Mouse (Mus musculus) limb, embryonic 11.5 days (tissue): ENCODE measurements around the gene Tmem139. TPM values are rescaled to one million over a fixed set of nuclear protein-coding genes. Genes with fewer than 3 reads are reported as not detected.

Experiments used
- ATAC-seq: fragments of 200-750 bp; cut with Nextera tagmentation; 2 replicates; pipeline ENCODE4 v1.8.0; 2017; ENCODE audit warnings: low read depth; ENCODE audit not compliant: insufficient number of reproducible peaks, low FRiP score, low TSS enrichment
- DNase-seq: peaks from one replicate; pipeline ENCODE4 v3.0.0-alpha.2; 2015; ENCODE audit warnings: low spot score
- H3K27ac ChIP-seq: fragments of 300-500 bp; sonication (generic); replicated peaks from 2 replicates; pipeline ENCODE4 v1.5.1; 2014; ENCODE audit warnings: low read depth, mild to moderate bottlenecking, low read length
- H3K27me3 ChIP-seq: fragments of 300-500 bp; sonication (generic); 2 replicates; pipeline ENCODE4 v1.6.1; 2014; ENCODE audit warnings: mild to moderate bottlenecking, low read length, mixed read lengths; ENCODE audit not compliant: control insufficient read depth, insufficient read depth
- H3K36me3 ChIP-seq: fragments of 300-500 bp; sonication (generic); 2 replicates; pipeline ENCODE4 v1.6.1; 2014; ENCODE audit warnings: mild to moderate bottlenecking, low read length, moderate library complexity, mixed read lengths; ENCODE audit not compliant: control insufficient read depth, insufficient read depth
- H3K4me1 ChIP-seq: fragments of 300-500 bp; sonication (generic); 2 replicates; pipeline ENCODE4 v1.6.1; 2014; ENCODE audit warnings: low read length, mixed read lengths; ENCODE audit not compliant: control insufficient read depth, insufficient read depth
- H3K4me2 ChIP-seq: fragments of 300-500 bp; sonication (generic); 2 replicates; pipeline ENCODE4 v1.6.1; 2014; ENCODE audit warnings: low read depth, mild to moderate bottlenecking, moderate library complexity; ENCODE audit not compliant: severe bottlenecking
- H3K4me3 ChIP-seq: fragments of 300-500 bp; sonication (generic); 2 replicates; pipeline ENCODE4 v1.5.1; 2014; ENCODE audit warnings: low read depth, low read length
- H3K9ac ChIP-seq: fragments of 300-500 bp; sonication (generic); 2 replicates; pipeline ENCODE4 v1.6.1; 2014; ENCODE audit warnings: mild to moderate bottlenecking, low read length
- H3K9me3 ChIP-seq: fragments of 300-500 bp; sonication (generic); 2 replicates; pipeline ENCODE4 v1.6.1; 2016; ENCODE audit warnings: low read length; ENCODE audit not compliant: control insufficient read depth
- WGBS: fragments of 180-500 bp; shearing (Covaris S2); extraction: QIAGEN DNeasy Blood & Tissue Kit; methylation state at CpG from one replicate; pipeline ENCODE4 v1.1.7; 2014; 5-methylcytosine and 5-hydroxymethylcytosine counted together
- polyA plus RNA-seq: library from polyadenylated mRNA; unstranded; fragments of >200 nt; fragmentation: Nextera tagmentation; extraction: Ambion mirVana; gene quantifications from 2 replicates; pipeline ENCODE4 v1.2.1, GENCODE M21; 2014

Gene Tmem139
- polyA plus RNA-seq, 1 experiment from 2014 or later: 1.5 TPM

GRCm38 (mm10) chr6:42264626-42265312, 3.0 kb downstream of the Tmem139 start, which contains the start of gene Casp2:
Gene Casp2 (plus strand): TSS chr6:42264985.
- peak; percentile 97 for DNase-seq
- ATAC-seq: peak; percentile 99
- Histone ChIP-seq H3K27ac (peak within 1 kb of the TSS; percentile 68), H3K27me3 (no peaks in the 10 kb centered on the region), H3K36me3 (peaks cover 12% of the 10 kb centered on the region; the same call in 1 of the 2 replicates), H3K4me1 (no peaks in the 10 kb centered on the region), H3K9me3 (no peaks in the 10 kb centered on the region), H3K4me3 (peak within 1 kb of the TSS; percentile 56), H3K4me2 (peak within 1 kb of the TSS; percentile 61), H3K9ac (peak within 1 kb of the TSS; percentile 91)
- under 1% methylated on average over 43 of the region's 51 CpGs for WGBS

- H3K9ac ChIP-seq: peak overlapping the region; percentile 91
- no peaks in the 10 kb centered on the region for H3K9me3 ChIP-seq
- H3K27me3 ChIP-seq: no peaks in the 10 kb centered on the region
- DNase-seq (peak; percentile 49), ATAC-seq (no peak)
- peak overlapping the region; percentile 68 for H3K27ac ChIP-seq
- H3K4me3 ChIP-seq: peak overlapping the region; percentile 56
- under 1% methylated on average over 21 of the region's 21 CpGs for WGBS
- peak overlapping the region; percentile 61 for H3K4me2 ChIP-seq
- H3K36me3 ChIP-seq: peaks cover 12% of the 10 kb centered on the region; the same call in 1 of the 2 replicates
- H3K4me1 ChIP-seq: no peaks in the 10 kb centered on the region
Measured at GRCm38 (mm10) chr6:42265391-42266330, 3.9 kb downstream of the Tmem139 start.

- Histone ChIP-seq H3K27me3 (no peaks in the 10 kb centered on the region), H3K9me3 (no peaks in the 10 kb centered on the region), H3K4me1 (no peaks in the 10 kb centered on the region), H3K27ac (no peak overlapping the region), H3K36me3 (peaks cover 22% of the 10 kb centered on the region; the same call in 1 of the 2 replicates), H3K4me2 (no peak overlapping the region), H3K9ac (no peak overlapping the region), H3K4me3 (no peak overlapping the region)
- DNase-seq: no peak
- no peak for ATAC-seq
Measured at GRCm38 (mm10) chr6:42270817-42271216, 9.0 kb downstream of the Tmem139 start.

GRCm38 (mm10) chr6:42276151-42276550, 14.4 kb downstream of the Tmem139 start:
- no peak overlapping the region for H3K9ac ChIP-seq
- WGBS: 78% methylated on average over 2 of the region's 2 CpGs
- no peak for DNase-seq
- H3K4me1 ChIP-seq: no peaks in the 10 kb centered on the region
- no peak overlapping the region for H3K4me3 ChIP-seq
- H3K36me3 ChIP-seq: peaks cover 28% of the 10 kb centered on the region; the same call in 1 of the 2 replicates
- H3K9me3 ChIP-seq: no peaks in the 10 kb centered on the region
- H3K27ac ChIP-seq: no peak overlapping the region
- ATAC-seq: no peak
- H3K4me2 ChIP-seq: no peak overlapping the region
- no peaks in the 10 kb centered on the region for H3K27me3 ChIP-seq

- DNase-seq (no peak), ATAC-seq (no peak; the same call in 1 of the 2 replicates)
- Histone ChIP-seq H3K4me1 (no peaks in the 10 kb centered on the region), H3K27me3 (no peaks in the 10 kb centered on the region), H3K9me3 (no peaks in the 10 kb centered on the region), H3K27ac (no peak overlapping the region), H3K36me3 (peaks cover 16% of the 10 kb centered on the region; the same call in 1 of the 2 replicates), H3K9ac (no peak overlapping the region), H3K4me3 (no peak overlapping the region), H3K4me2 (no peak overlapping the region)
- 74% methylated on average over 5 of the region's 5 CpGs for WGBS
Measured at GRCm38 (mm10) chr6:42282865-42283528, 21.2 kb downstream of the Tmem139 start.

- Histone ChIP-seq H3K4me3 (no peak within 1 kb of the TSS), H3K4me1 (no peaks in the 10 kb centered on the region), H3K9ac (no peak within 1 kb of the TSS), H3K9me3 (no peaks in the 10 kb centered on the region), H3K36me3 (peaks cover 2% of the 10 kb centered on the region; the same call in 1 of the 2 replicates), H3K4me2 (no peak within 1 kb of the TSS), H3K27ac (no peak within 1 kb of the TSS), H3K27me3 (no peaks in the 10 kb centered on the region)
- DNase-seq (no peak), ATAC-seq (no peak)
- WGBS: 71% methylated on average over 4 of the region's 5 CpGs
Measured at GRCm38 (mm10) chr6:42286448-42286847, 24.7 kb downstream of the Tmem139 start, which contains the start of gene Clcn1. Gene Clcn1 (plus strand): TSS chr6:42286685.

- H3K9me3 ChIP-seq: no peaks in the 10 kb centered on the region
- H3K27ac ChIP-seq: no peak overlapping the region
- DNase-seq (no peak), ATAC-seq (no peak)
- H3K4me2 ChIP-seq: no peak overlapping the region
- H3K27me3 ChIP-seq: no peaks in the 10 kb centered on the region
- H3K4me1 ChIP-seq: no peaks in the 10 kb centered on the region
- H3K9ac ChIP-seq: no peak overlapping the region
- no peak overlapping the region for H3K4me3 ChIP-seq
- no peaks in the 10 kb centered on the region; the same call in 1 of the 2 replicates for H3K36me3 ChIP-seq
Measured at GRCm38 (mm10) chr6:42287562-42287961, 25.8 kb downstream of the Tmem139 start.

GRCm38 (mm10) chr6:42293327-42293726, 31.6 kb downstream of the Tmem139 start:
- H3K9ac ChIP-seq: no peak overlapping the region
- WGBS: 89% methylated on average over 6 of the region's 6 CpGs
- no peaks in the 10 kb centered on the region for H3K27me3 ChIP-seq
- no peak for ATAC-seq
- no peak for DNase-seq
- H3K27ac ChIP-seq: no peak overlapping the region
- H3K36me3 ChIP-seq: no peaks in the 10 kb centered on the region
- no peaks in the 10 kb centered on the region for H3K9me3 ChIP-seq
- H3K4me3 ChIP-seq: no peak overlapping the region
- no peaks in the 10 kb centered on the region for H3K4me1 ChIP-seq
- H3K4me2 ChIP-seq: no peak overlapping the region
